Comparison of ENCODE assay signal across 23 mouse cellular contexts in genomic region chr17:7887071-7887815, GRCm38 (mm10).
"Had no signal": no experiment of that assay in that cellular context is flagged by ENCODE, and none has a peak within 500 bp of the region (broad histone marks: within the 10 kb centered on the region; RNA-seq: fewer than 3 reads in every experiment).

No protein-coding gene starts in this region.

- H3K4me1 ChIP-seq: intestine, embryonic 15.5 days; kidney, embryonic 15.5 days; limb, embryonic 12.5 days; limb, embryonic 15.5 days; liver, embryonic 12.5 days; megakaryocyte, embryonic 14.5 days; midbrain, embryonic 13.5 days; neural tube, embryonic 13.5 days had no signal

- H3K4me3 ChIP-seq: intestine, embryonic 15.5 days; kidney, embryonic 15.5 days; limb, embryonic 12.5 days; limb, embryonic 15.5 days; liver, embryonic 12.5 days; liver, embryonic 15.5 days; megakaryocyte, embryonic 14.5 days; midbrain, embryonic 10.5 days; midbrain, embryonic 13.5 days; myocyte; neural tube, embryonic 13.5 days had no signal

- H3K27ac ChIP-seq: intestine, embryonic 15.5 days; kidney, embryonic 15.5 days; limb, embryonic 12.5 days; limb, embryonic 15.5 days; liver, embryonic 12.5 days; liver, embryonic 15.5 days; midbrain, embryonic 10.5 days; midbrain, embryonic 13.5 days; neural tube, embryonic 13.5 days; stomach, postnatal 0 days had no signal

- H3K9ac ChIP-seq: intestine, embryonic 15.5 days; kidney, embryonic 15.5 days; limb, embryonic 12.5 days; limb, embryonic 15.5 days; liver, embryonic 12.5 days; liver, embryonic 15.5 days; midbrain, embryonic 13.5 days; neural tube, embryonic 13.5 days had no signal

- H3K27me3 ChIP-seq: intestine, embryonic 15.5 days; kidney, embryonic 15.5 days; limb, embryonic 12.5 days; limb, embryonic 15.5 days; liver, embryonic 12.5 days; liver, embryonic 15.5 days; midbrain, embryonic 13.5 days; neural tube, embryonic 13.5 days had no signal

- H3K4me2 ChIP-seq: intestine, embryonic 15.5 days; kidney, embryonic 15.5 days; limb, embryonic 12.5 days; limb, embryonic 15.5 days; liver, embryonic 12.5 days; liver, embryonic 15.5 days; midbrain, embryonic 13.5 days; neural tube, embryonic 13.5 days had no signal

- ATAC-seq: intestine, embryonic 15.5 days; liver, embryonic 12.5 days; midbrain, embryonic 13.5 days; midbrain, embryonic 16.5 days had no signal

- DNase-seq: kidney, adult 11 months; kidney, adult 8-10 months; kidney, postnatal 25 days; left cerebral cortex, postnatal 4 days; lung, adult 2 months; lung, postnatal 14 days; retina, postnatal 1 day; right cerebral cortex, postnatal 25 days; thymus, adult 18-20 months; thymus, postnatal 36 days had no signal

- H3K36me3 ChIP-seq: intestine, embryonic 15.5 days; kidney, embryonic 15.5 days; limb, embryonic 12.5 days; limb, embryonic 15.5 days; liver, embryonic 12.5 days; liver, embryonic 15.5 days; midbrain, embryonic 10.5 days; midbrain, embryonic 13.5 days; neural tube, embryonic 13.5 days had no signal

- H3K9me3 ChIP-seq: intestine, embryonic 15.5 days; kidney, embryonic 15.5 days; limb, embryonic 12.5 days; limb, embryonic 15.5 days; liver, embryonic 12.5 days; liver, embryonic 15.5 days; megakaryocyte, embryonic 14.5 days; midbrain, embryonic 10.5 days; midbrain, embryonic 13.5 days; neural tube, embryonic 13.5 days had no signal
